Mouse (Mus musculus): ENCODE measurements around the gene Cit.

The Cit gene

DNA sequence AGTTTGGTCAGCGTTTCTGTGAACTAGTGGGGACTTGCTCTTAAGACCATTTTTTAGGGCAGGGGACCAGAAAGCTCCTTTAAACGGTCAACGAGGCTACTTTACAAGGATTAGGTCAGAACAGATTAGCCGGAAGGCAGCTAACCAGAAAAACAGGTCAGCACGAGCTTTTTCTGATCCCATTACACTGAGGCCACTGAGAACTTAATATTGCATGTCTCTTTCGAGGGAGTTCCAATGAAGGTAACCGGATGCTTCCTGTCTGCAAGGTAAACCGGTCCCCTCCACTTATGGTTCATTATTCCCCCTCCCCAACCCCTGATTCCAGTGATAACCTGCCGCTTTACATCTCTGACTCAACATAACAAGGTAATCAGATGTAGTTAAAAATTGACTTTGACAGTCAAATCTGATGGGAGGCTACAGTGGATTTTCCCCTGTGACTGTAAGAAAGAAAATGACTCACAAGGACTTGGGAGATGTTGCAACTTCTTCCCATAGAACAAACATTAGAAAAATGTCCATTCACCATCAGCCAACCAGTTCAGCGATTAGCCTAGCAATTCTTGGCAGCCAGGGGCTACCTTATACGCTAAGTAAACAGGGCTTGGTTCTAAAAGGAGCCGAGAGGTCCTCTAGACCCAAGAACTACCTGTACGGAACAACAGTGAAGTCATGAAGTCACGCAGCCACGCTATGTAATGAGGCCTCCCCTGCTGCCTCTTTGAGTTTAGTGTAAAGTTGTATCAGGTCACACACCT is 164.2 kb downstream of the Cit start:
- ATAC-seq (ENCODE audit: low TSS enrichment), result no peak

GRCm38 (mm10) chr5:116009884-116010627 is 165.0 kb downstream of the Cit start:
- ATAC-seq (ENCODE audit: low TSS enrichment), result no peak

DNA sequence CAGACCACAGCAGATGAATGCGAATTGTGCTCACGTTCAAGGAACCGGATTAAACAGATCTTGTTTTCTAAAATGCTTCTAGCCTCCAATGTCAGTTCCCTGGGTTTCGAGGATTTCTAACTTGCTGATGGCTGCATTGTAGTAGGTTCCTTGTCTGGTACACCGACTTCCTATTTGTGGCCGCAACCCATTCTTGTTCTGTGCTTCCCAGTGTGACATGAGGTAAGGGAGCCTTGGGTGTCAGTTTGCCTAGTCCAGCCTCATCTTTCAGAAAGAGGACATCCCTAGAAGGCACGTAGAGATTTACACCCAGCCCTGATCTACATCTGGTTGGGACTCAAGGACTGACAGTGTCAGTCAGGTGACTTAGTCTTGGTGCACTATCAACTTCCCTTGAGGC is 166.6 kb downstream of the Cit start:
- no peak for ATAC-seq (ENCODE audit: low TSS enrichment)

DNA sequence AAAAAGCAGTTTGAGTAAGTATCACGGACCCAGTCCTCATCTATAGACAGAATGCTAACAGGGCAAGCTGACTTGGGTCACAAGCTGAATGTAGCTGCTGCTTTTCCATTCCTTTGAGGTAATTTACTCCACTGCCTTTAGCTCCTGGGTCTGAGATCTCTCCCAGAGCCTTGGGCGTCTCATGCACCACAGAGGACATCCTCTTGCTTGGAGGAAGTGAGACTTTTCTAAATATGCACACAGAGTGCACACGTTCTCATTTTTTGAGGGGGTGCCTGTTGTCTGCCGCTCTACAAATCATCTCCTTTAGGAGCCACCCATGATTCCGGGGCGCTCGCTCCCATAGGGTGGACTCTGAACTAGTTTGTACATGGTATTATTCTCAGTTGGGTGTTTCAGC is 167.4 kb downstream of the Cit start:
- ATAC-seq (ENCODE audit: low TSS enrichment), result peak; percentile 31; the same call in 1 of the 2 replicates

- no peak for ATAC-seq (ENCODE audit: low TSS enrichment)
Measured at GRCm38 (mm10) chr5:116013821-116014220, 168.7 kb downstream of the Cit start.

- ATAC-seq (ENCODE audit: low TSS enrichment), result no peak
Measured at GRCm38 (mm10) chr5:116014237-116014636, 169.2 kb downstream of the Cit start.

DNA sequence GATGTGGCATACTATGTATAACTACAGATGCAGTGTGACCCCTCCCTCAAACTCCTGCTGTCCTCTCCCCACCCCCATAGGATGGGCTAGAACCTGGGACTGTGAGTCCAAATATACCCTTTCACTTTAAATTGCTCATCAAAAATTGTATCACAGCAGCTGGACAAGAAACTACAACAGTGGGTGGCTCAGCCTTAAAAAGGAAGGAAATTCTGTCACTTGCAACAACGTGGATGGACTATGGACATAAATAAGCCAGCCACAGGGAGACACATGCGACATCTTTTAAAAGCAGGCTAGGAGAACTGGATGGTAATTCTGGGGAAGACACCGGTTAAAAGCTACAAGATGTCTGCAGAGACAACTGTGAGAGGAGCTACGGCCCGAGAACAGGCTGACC is 171.5 kb downstream of the Cit start:
- peak; percentile 69 for ATAC-seq (ENCODE audit: low TSS enrichment)

GRCm38 (mm10) chr5:116017391-116017790 is 172.3 kb downstream of the Cit start:
- no peak for ATAC-seq (ENCODE audit: low TSS enrichment)

DNA sequence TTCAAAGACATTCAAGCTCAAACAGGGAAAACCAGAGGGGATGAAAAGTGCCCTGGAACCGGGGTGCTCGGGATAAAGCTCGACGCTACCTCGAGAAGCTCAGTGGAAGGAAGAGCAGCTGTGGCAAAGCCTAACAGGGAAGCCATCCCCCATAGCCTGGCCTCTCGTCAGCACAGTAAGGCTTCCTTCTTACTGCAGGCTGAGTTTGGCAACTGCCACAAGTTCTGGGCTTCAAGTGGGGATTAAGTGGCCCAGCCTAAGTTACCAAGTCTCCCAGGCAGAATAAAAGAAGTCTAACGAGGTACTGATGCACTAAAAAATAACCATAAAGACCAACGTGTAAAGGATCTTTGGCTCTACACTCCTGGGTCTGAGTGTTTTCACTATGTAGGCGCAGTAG is 173.1 kb downstream of the Cit start:
- ATAC-seq (ENCODE audit: low TSS enrichment), result no peak

DNA sequence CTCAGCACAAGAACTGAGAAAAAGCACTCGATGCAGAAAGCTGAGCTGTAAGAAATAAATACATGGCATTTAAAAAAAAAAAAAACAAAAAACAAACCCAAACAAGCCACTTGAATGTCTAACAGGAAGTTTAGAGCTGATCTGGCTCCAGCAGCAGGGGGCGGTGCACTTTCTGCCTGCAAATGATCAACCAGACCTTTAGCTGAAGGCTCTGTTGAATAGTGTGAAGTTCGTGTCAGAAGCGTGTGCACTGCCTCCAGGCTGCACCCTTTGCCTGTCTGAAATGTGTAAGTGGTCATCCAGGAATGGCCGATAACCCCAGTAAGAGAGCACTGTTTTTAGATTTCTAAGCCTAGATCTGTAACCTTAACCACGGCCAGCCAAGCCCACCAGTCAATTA is 173.7 kb downstream of the Cit start:
- ATAC-seq (ENCODE audit: low TSS enrichment), result no peak

GRCm38 (mm10) chr5:116019371-116019770 is 174.3 kb downstream of the Cit start:
- ATAC-seq (ENCODE audit: low TSS enrichment), result no peak

DNA sequence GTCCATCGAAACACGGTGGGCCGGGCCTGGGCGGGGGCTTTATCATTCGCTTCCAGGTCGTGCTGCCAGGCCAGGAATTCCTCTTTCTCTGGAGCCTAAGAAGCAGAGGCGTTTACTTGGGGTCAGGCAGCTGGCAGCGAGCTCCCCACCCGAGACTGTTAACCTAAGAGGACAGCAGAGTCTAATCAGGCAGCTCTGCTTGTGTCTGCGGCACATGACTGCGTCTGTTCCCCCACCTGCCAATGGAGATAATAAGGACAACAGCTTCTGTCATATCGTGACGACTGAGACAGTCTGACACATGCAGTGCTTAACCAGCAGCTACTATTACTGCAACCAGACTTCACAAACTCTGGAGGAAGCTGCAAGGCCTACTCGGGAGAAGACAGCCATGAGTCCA is 176.5 kb downstream of the Cit start:
- ATAC-seq (ENCODE audit: low TSS enrichment), result no peak

DNA sequence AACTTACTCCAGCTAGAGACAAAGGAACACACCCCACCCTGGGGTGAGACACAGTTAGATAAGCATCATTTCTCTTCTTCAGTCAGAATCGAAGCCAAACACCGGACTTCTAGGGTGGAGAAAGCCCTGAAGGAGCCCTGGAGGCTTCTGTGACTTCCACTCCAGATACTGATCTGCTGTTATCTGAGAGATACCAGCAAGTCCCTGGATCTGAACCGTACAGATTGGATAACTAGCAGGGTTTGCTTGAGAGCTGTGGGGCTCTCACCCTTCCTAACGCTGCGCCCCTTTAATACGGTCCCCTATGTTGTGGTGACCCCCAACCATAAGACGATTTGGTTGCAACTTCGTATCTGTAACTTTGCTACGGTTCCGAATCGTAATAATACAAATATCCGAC is 177.1 kb downstream of the Cit start:
- no peak for ATAC-seq (ENCODE audit: low TSS enrichment)

DNA sequence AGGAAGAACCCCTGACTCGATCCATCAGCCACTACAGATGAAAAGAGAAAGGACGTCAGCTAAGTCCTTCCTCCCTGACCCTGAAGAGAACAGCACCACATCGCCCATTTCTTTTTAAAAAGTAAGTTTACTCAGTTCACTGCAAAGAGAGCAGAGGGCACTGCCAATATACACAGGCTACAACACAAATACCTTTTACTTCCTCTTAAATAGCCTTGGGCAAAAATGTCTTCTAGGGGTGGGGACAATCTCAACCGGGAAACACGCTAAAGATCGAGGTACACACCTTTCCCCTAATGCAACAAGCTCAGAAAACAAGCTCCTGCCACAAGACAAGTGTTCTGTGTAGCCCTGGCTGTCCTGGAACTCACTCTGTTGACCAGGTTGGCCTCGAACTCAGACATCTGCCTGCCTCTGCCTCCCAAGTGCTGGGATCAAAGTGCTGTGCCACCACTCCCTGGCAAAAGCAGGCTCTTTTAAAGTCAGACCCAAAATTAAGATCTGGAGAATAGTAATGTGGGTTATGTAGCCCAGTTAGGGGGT is 177.7 kb downstream of the Cit start:
- ATAC-seq (ENCODE audit: low TSS enrichment), result no peak

DNA sequence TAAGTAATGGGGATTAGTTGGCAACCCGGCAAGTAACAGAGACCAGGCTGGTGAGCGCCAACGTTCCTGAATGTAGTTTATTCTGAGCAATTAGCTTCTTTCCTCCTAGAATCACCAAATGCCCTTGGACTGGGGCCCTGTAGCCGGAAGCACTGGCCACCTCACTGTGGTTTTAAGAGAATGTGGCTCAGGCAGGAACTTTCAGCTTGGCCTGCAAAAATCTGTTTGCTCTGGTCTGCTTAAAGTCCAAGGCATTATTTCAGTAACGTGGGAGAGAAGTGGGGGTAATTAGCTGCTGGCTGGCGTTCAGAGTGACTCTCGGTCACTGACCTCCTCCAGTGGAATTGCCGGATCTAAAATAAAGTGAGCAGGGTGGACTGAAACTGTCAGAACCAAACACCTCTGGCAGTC is 178.2 kb downstream of the Cit start:
- peak; percentile 20; the same call in 1 of the 2 replicates for ATAC-seq (ENCODE audit: low TSS enrichment)

GRCm38 (mm10) chr5:116023821-116024284 is 178.8 kb downstream of the Cit start:
- peak; percentile 33 for ATAC-seq (ENCODE audit: low TSS enrichment)

DNA sequence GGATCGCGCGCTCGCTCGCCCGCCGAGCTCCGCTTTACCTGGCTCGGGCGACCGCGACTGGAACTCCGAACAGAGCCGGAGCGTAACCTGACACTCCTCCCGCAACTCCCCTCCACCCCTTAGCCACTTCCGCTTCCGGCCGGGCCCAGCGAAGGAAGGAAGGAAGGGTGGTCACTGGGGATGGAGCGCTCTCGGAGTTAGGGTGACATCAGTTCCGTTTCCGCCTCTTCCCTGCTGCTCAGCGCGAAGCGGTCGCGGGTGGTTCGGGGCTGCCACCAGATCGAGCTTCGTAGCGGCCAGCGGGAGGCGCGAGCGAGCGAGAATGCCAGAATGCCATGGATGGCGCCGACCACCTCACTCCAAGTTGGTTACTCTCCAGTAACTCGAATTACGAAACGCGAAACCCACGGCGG is 179.3 kb downstream of the Cit start, which contains the start of gene Prkab1:
Gene Prkab1 (minus strand): TSS at position 182 of the 413 bp plus-strand sequence.
- peak; percentile 99 for ATAC-seq (ENCODE audit: low TSS enrichment)

- no peak for ATAC-seq (ENCODE audit: low TSS enrichment)
Measured at GRCm38 (mm10) chr5:116026107-116026506, 181.0 kb downstream of the Cit start.

DNA sequence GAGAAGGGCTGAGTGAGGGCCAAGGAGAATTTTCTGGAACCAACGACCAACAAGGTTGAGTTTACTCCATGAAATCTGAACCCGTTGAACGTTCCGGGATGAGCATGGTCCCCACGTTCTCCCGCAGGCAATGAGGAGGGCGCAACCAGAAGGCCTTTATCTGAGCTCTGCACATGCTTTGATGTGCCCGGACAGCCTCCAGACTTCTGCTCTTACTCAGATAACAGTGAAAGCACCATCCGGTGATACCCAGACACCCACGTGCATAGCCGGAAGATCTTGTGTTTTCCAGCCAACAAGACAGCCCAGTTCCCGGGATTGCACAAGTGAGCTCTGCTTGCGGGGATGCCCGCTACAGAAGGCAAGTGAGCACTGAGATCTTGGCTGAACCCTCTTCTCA is 181.5 kb downstream of the Cit start:
- ATAC-seq (ENCODE audit: low TSS enrichment), result no peak

DNA sequence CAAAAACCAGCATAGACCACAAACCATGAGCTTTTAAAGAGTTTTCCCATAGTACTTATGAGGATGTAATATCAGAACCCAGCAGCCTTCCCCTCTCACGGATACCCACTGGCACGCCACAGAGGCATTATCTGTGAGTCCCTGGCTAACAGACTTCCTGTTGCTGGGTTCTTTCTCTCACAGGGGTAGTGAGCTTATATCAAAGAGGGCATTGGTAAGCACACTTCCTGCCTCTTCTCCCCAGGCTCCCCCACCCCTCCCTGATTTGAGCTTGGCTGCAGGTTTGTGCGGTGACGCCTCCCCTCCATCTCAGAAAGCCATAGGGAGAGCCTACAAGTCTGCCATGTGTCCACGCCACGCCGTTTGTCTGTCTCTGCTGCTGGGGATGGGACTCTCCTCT is 184.0 kb downstream of the Cit start:
- no peak for ATAC-seq (ENCODE audit: low TSS enrichment)

- no peak; the same call in 1 of the 2 replicates for ATAC-seq (ENCODE audit: low TSS enrichment)
Measured at GRCm38 (mm10) chr5:116030566-116031189, 185.6 kb downstream of the Cit start.

GRCm38 (mm10) chr5:116031190-116031577 is 186.1 kb downstream of the Cit start:
- ATAC-seq (ENCODE audit: low TSS enrichment), result peak; percentile 72; the same call in 1 of the 2 replicates
